Mouse (Mus musculus) cerebellum, adult 9-10 months (tissue): ENCODE measurements around the gene Endou.
A peak's percentile ranks its signal among the peaks of the same experiment; 100 is the strongest.

Source experiments
- DNase-seq: peaks from one replicate; pipeline ENCODE4 v3.0.0; 2022

The Endou gene

DNA sequence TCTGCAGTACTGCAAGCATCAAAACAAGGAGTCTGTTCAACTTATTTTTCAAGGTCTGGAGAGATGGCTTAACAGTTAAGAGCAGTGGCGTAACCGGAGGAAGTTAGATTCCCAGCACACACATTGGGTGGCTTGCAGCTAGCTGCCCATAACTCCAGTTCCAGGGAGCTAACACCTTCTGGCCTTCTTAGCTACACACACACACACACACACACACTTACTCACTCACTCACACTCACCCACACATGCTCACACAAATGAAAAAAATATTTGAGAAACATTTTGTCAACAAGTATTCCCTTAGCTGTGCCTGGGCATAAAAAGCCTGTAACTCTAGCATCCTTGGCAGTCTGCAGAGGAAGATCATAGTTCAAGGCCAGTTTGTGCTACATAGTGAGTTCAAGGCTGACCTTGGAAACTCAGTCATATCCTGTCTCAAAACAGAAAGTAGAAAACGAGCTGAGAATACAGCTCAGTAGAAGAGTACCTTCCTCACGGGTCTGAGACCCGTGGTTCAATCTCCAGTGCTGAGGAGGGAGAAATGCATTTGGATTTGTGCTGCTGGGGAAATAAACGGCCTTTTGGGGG lies 5.8 kb downstream of the Endou start:
- DNase-seq: no peak

DNA sequence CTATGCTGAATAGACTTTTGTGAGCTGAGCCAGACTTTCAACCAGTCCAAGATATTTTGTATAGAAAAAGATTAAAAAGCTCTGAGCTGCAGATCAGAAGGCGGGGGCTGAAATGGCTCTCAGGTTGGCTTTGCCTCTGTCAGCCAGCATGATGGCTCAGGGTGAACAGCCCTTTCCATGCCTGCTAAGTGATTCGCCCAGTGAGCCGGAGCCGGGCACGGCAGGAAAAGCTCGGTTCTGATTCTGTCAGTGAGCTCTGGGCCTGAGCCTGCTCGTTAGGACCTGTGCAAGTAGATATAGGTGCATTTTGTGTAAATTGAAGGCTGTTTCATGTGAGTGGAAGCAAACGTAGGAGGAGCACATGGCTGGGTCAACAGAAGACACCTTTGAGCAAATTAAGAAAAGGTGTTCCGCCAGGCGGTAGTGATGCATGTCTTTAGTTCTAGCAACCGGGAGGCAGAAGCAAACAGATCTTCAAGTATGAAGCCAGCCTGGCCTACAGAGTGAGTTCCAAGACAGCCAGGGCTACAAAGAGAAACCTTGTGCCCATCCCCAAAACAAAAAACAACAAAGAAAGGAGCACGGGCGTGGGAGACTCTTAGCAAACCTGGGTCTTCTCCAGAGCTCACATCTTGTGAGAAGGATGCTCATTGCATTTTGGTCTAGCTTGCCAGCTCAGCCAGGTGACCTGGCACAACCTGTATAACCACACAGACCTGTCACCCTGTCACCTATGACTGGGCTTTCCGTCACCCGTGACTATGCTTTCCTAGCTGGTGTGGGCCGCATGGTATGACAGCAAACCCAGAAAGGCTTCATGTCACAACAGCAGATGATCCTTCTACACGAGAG lies 6.6 kb downstream of the Endou start:
- no peak for DNase-seq

GRCm38 (mm10) chr15:97723536-97724345 lies 7.4 kb downstream of the Endou start:
- peak; percentile 60 for DNase-seq

GRCm38 (mm10) chr15:97721008-97721701 lies 10.0 kb downstream of the Endou start:
- no peak for DNase-seq

DNA sequence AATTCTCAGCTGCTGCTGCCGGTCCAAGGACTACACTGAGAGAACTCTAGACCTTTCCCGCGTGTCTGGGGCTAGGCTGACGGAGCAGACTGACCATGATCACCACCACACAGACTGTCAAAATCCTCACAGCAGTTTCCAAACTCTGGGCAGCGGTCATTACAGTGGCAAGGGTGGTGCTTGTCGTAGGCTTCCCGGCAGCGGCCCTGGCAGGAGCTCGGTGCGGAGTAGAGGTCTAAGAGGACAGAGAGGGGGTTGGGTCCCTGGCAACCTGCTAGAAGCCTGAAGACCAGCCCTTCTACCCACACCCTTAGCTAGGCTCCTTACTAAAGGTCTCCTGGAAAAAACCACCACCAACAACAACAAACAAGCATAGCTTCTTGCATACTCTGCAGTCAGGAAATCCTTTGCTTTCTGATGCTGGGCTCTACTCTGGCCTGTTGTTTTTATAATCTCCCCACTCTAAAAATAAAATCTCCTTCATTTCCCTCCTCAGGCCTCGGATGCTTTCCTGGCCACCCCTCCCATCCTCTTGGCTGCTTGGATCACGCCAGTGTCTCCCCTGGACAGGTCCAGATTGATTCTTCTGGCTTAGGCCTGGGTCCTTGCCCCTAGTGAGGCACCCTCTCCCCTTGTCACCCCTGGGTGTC lies 11.0 kb downstream of the Endou start:
- DNase-seq: no peak

- no peak for DNase-seq
Measured at GRCm38 (mm10) chr15:97719494-97719893, 11.6 kb downstream of the Endou start.

DNA sequence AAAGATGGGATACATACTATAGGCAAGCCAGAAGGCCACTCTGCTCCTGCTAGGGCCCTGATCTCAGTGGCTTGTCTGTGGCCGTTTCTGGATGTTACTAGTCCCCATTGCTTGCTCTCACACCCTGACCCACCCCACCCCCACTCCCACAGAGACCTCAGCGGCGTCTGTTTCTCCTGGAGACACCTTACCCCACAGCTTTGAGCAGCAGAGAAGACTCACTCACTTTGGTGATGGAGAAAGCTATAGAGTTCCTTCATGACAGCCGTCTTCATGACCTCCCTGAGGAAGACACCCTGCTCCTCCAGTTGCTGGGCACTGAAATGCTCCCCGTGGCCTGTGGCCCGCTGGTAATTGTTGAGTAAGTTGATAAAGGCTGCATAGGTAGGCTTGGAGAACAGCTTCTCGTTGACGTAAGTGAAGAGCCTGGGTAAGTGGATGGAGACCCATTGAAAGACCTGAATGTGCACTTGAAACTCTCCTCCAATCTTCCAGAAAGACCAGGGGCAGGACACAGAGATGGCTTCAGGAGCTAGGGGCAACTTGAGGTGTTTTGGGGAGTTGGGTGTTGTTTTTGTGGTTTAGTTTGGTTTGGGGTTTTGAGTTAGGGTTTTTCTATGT lies 12.5 kb downstream of the Endou start:
- DNase-seq: no peak

DNA sequence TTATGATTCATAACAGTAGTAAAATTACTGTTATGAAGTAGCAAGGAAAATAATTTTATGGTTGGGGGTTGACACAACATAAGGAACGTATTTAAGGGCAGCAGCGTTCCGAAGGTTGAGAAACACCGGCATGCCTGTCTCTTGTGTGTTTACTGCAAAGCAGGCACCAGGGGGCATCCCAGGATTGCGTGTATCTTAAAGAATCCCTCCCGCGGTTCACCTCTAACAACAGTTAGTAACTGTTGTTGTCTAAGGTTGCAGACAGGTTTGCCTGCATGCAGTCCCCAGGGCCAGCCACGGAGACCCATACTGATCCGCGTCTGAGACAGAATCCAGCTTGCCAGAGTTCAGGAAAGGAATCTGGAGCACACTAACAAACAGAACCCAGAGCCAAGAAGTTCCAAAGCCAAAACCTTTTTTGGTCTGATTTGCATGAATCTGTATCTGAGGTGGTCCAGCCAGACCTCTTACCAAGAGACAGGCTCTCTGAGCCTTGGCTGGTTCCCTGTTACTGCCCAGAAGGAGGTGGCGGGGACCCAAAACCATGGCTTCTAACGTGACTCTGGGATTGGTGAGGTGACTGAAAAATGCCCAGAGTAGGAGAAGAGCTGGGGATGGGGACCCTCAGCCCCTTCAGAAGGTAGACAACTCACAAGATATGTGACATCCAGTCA lies 13.1 kb downstream of the Endou start:
- DNase-seq: peak; percentile 26

DNA sequence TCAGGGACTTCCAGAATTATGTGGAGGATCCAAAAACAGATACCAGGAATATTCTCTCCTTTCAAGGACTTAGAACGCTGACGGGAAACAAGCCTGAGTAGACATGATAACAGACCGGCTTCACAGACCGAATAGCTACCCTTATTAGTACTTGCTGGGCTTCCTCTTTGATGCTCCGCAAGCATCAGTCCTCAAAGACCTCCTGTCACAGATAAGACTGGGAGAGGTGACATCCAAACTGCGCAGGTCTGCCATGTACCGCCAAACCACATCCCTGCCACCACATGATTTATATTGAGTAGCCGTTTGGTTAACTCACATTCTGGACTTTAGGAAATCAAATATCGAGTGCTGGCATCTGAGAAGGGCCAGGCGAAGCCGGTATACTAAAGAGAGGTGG lies 14.4 kb downstream of the Endou start:
- DNase-seq: no peak

DNA sequence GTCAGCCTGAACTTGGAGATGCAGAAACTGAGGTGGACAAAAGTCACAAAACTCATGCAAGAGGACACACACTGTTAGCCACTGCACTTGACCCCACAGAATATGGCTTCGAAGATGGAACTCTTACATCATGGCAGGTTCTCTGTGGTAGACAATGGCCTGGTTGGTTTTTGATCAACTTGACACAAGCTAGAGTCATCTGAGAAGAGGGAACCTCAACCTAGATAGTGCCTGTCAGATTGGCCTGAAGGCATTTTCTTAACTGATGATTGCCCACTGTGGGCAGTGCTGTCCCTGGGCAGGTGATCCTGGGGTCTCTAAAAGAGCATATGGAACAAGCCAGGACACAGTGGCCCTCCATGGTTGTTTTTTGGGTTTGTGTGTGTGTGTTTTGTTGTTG lies 15.4 kb downstream of the Endou start:
- DNase-seq: no peak

- DNase-seq: no peak
Measured at GRCm38 (mm10) chr15:97715083-97715482, 16.1 kb downstream of the Endou start.

GRCm38 (mm10) chr15:97712546-97712945 lies 18.6 kb downstream of the Endou start:
- no peak for DNase-seq

DNA sequence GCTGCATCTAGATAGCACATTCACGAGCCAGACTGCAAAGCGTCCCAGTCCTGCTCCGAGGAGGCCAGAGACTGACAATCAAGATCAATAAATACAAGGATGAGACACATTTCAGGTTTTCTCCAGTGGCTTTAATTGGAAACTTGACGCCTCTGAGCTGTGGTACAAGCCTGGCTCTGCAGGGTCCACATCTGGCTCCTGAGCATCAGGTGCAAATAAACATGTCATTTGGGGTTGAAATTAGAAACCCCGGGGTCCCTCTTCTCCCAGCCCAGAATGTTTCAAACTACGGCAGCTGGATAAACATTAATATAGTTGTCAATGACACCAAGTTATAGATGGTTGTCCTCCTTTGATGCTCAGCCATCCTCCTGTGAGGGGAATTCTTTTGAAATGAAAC lies 20.2 kb downstream of the Endou start:
- DNase-seq: no peak

GRCm38 (mm10) chr15:97705211-97706050 lies 25.7 kb downstream of the Endou start, which contains the start of gene Rpap3:
Gene Rpap3, minus strand, starts transcription at chr15:97705825.
- DNase-seq: peak; percentile 81

DNA sequence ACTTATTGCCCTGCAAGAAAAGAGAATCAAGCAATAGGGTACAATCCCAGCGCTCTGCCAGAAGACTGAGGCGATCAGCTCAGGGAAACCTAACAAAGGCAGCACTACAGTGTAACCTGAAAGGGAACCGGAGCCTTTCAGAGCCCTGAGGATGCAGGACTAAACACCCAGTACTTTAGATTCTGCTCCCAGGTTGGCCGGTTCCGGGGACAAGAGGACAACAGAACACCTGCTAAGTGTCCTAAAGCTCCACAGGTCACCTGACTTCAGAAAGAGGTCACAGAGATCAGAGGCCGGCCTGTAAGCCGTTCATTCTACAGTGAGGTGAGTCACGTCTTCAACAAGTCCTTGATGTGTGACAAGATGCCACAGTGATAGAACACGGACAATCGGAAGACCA lies 34.5 kb downstream of the Endou start:
- DNase-seq: no peak

DNA sequence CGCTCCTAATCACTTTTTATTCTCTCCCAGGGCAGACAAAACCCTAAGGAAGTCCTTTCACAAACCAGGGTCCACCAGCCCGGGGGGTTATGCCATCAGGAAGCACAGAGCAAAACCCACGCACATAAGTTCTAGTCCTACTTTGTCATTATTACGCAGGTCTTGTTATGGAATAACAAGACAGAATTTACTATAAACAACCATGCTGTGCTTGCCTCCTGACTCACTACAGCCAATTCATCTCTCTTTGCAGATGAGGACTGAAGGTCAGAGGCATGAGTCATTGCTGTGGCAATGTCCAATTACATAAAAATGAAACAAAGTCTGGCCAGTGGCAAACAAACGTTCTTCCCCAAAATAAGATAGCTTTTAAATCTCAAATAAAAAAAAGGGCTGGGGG lies 37.7 kb downstream of the Endou start:
- DNase-seq: no peak

- DNase-seq: no peak
Measured at GRCm38 (mm10) chr15:97684118-97684517, 47.0 kb downstream of the Endou start.

DNA sequence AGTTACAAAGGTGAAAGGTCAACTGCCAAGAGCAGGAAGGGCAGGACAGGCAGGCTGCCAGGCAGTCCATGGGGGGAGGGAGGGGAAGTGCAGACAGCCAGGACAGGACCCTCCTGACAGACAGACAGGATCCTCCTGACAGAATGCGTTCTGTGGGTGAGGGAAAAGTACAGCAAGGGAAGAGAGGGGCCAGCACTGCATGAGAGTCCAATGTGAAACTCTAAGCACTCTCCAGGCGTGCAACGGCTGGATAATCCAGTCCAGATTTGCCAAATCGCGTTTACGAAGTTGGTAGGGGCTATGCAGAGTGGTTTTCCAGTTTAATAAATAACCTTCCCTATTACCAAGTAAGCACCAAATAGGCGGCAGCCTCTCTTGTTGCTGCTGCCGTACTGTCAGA lies 49.1 kb downstream of the Endou start:
- DNase-seq: no peak

DNA sequence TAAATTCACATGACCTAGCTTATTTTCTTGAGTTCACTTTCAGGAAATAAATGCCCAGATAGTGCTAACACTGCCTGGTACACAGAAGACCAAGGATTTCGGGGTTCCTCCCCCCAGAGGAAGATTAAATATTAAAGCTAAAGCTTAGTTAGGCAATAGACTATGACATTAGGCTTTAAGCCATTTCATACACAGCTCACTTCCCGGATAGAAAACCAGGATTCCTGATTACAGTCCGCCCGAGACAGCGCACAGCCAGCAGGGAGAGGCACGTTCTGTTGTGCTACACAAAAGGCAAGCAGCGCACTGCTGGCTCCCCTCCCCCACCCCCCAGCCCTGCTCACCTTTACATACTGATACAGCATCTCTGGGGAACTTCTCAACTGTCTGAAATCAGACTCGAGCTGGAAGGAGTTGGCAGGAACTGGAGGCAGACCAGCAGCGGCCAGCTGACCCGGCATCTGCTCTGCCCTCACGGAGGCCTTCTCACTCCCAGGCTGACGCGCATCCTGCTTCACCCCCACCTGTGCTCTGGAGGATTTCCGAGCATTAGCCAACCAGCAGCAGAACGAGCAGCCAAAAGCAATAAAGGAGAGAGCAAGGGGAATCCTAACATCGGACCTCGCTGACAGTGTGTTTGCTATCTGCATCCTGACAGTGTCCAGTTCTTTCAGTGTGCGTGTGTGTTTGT lies 51.0 kb downstream of the Endou start:
- DNase-seq: no peak

GRCm38 (mm10) chr15:97677341-97677740 lies 53.8 kb downstream of the Endou start:
- DNase-seq: no peak
